Mouse (Mus musculus) neural tube, embryonic 14.5 days (tissue): ENCODE results near the gene Gm21854. TPM values are rescaled to one million over a fixed set of nuclear protein-coding genes. Genes with fewer than 3 reads are reported as not detected.
"Not testable (repeated sequence)": the region's sequence is repeated elsewhere in the genome, so short reads cannot be mapped to it uniquely, and the experiment has no call there.

Experiments used
- ATAC-seq: fragments of 200-750 bp; cut with Nextera tagmentation; 2 replicates; pipeline ENCODE4 v1.8.0; 2017; ENCODE audit warnings: low read depth, mild to moderate bottlenecking, moderate TSS enrichment, moderate library complexity
- H3K27ac ChIP-seq: fragments of 300-500 bp; sonication (generic); 2 replicates; pipeline ENCODE4 v1.5.1; 2014; ENCODE audit warnings: low read depth, mild to moderate bottlenecking, control low read depth, low read length, moderate library complexity, mixed read lengths
- H3K27me3 ChIP-seq: fragments of 300-500 bp; sonication (generic); 2 replicates; pipeline ENCODE4 v1.6.1; 2014; ENCODE audit warnings: low read length; ENCODE audit not compliant: control insufficient read depth, insufficient read depth
- H3K36me3 ChIP-seq: fragments of 300-500 bp; sonication (generic); 2 replicates; pipeline ENCODE4 v1.6.1; 2014; ENCODE audit warnings: low read length, mixed read lengths; ENCODE audit not compliant: control insufficient read depth, insufficient read depth
- H3K4me1 ChIP-seq: fragments of 300-500 bp; sonication (generic); 2 replicates; pipeline ENCODE4 v1.6.1; 2014; ENCODE audit warnings: low read length; ENCODE audit not compliant: control insufficient read depth, insufficient read depth
- H3K4me2 ChIP-seq: fragments of 300-500 bp; sonication (generic); 2 replicates; pipeline ENCODE4 v1.6.1; 2014; ENCODE audit warnings: mild to moderate bottlenecking, low read depth, low read length, control low read depth
- H3K4me3 ChIP-seq: fragments of 300-500 bp; sonication (generic); 2 replicates; pipeline ENCODE4 v1.5.1; 2014; ENCODE audit warnings: low read depth, low read length, control low read depth, mixed read lengths
- H3K9ac ChIP-seq: fragments of 300-500 bp; sonication (generic); replicated peaks from 2 replicates; pipeline ENCODE4 v1.6.1; 2014; ENCODE audit warnings: low read depth, mild to moderate bottlenecking, control low read depth, low read length, mixed read lengths
- H3K9me3 ChIP-seq: fragments of 300-500 bp; sonication (generic); 2 replicates; pipeline ENCODE4 v1.6.1; 2016; ENCODE audit warnings: low read length; ENCODE audit not compliant: control insufficient read depth
- polyA plus RNA-seq: library from polyadenylated mRNA; unstranded; fragments of >200 nt; fragmentation: Nextera tagmentation; extraction: Ambion mirVana; gene quantifications from 2 replicates; pipeline ENCODE4 v1.2.1, GENCODE M21; 2014

Gm21854 gene
- polyA plus RNA-seq, result not detected in 2 replicates

- H3K4me2 ChIP-seq, H3K9me3 ChIP-seq, H3K36me3 ChIP-seq, H3K4me1 ChIP-seq, H3K27me3 ChIP-seq, H3K9ac ChIP-seq, ATAC-seq, H3K27ac ChIP-seq, H3K4me3 ChIP-seq: not testable (repeated sequence)
Measured at GRCm38 (mm10) chrY:5656686-5657085, at the start of gene Gm21854. Gene Gm21854, plus strand, starts transcription at chrY:5656986.

Other genes starting within 250 kb of the Gm21854 start
- not detected in 2 replicates for gene Gm20914, start 69.0 kb downstream of the Gm21854 start, polyA plus RNA-seq
- not detected in 2 replicates for gene Gm28171, start 136.4 kb downstream of the Gm21854 start, polyA plus RNA-seq